Comparison of ENCODE assay signal across 1 mouse cellular context in the genomic region with DNA sequence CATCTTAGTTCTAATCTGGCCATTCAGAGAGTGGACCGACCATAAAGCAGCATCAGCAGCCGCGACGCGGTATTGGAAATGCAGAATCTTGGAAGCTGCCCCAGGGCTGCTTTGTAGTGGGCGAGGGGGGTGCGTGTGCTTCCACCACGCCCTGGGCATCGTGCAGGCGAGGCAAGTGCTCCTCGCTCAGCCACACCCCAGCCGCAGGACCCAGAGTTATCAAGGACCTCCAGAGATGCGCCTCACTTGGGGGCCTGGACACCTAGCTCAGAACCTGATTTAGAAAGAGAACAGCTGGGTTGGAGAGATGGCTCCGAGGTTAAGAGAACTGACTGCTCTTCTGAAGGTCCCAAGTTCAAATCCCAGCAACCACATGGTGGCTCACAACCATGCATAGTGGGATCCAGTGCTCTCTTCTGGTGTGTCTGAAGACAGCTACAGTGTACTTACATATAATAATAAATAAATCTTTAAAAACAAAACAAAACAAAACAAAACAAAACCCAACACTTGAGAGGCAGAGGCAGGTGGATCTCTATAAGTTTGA.
TF ChIP-seq lines count a peak whose summit lies in the region.

No protein-coding gene starts in this region.

TF ChIP-seq in MEL, 35 proteins besides CTCF, POLR2A, EP300 and RAD21:
- no peak for TF ChIP-seq TAL1 (IDR thresholded peaks at IDR 0.05; ENCODE audit: low read length)
- TF ChIP-seq TBP (IDR thresholded peaks at IDR 0.05; ENCODE audit: low read depth, low read length) = 0 out of 2 replicates have a peak, but pooled peaks have one; percentile 53
